Mouse (Mus musculus): Measurements from ENCODE around the gene Rho. TPM values are rescaled to one million over a fixed set of nuclear protein-coding genes. Genes with fewer than 3 reads are reported as not detected.

Gene Rho
- polyA plus RNA-seq, 1 experiment: 0.19 TPM

DNA sequence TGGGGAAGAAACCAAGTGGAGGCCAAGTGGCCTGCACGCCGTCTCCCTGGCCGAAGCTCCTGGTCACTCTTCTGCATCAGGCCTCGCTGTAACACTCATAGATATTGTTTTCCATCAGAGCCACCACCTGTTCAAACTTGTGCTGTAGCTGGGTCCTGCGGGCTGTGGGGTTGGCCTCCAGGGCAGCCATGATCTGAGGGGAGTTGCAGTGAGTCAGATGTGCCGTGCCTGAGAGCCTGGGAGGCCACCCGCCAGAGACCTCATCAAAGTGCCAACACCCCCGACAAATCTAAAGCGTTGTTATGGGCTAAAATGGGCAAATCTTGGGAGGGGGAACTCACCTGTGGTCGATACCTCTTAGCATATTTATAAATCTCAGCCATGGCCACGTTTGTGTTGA, 24.1 kb downstream of the Rho start:
- Histone ChIP-seq H3ac (ENCODE audit: control insufficient read depth, insufficient read length) (no peak overlapping the region), H3K36me3 (ENCODE audit: control insufficient read depth, insufficient read depth) (peaks cover 4% of the 10 kb centered on the region), H3K4me2 (ENCODE audit: low read depth) (no peak overlapping the region), H3K27me3 (ENCODE audit: control insufficient read depth, insufficient read depth, insufficient read length) (no peaks in the 10 kb centered on the region), H3K4me3 (no peak overlapping the region), H3K79me2 (ENCODE audit: control insufficient read depth, insufficient read depth) (no peaks in the 10 kb centered on the region)
- no peak for TF ChIP-seq TCF12 (IDR thresholded peaks at IDR 0.05; ENCODE audit: insufficient read depth, poor library complexity, severe bottlenecking)
- TF ChIP-seq MYOG (IDR thresholded peaks at IDR 0.05; ENCODE audit: control insufficient read depth in 1 of 3, insufficient read depth in 1 of 3, insufficient read length in 2 of 3, low read depth in 2 of 3): peak in 1 of 3 experiments; percentile 24
- no peak for TF ChIP-seq USF1 (IDR thresholded peaks at IDR 0.05; ENCODE audit: low read depth)
- no peak for TF ChIP-seq POLR2A (IDR thresholded peaks at IDR 0.05; ENCODE audit: insufficient read length, low read depth)
- TF ChIP-seq MYOD1 (IDR thresholded peaks at IDR 0.05; ENCODE audit: control insufficient read depth in 1 of 3, insufficient read length in 2 of 3, low read depth in 2 of 3): peak in 2 of 3 experiments; percentile 48 to 56
- no peak for TF ChIP-seq TCF3 (IDR thresholded peaks at IDR 0.05; ENCODE audit: insufficient read length, low read depth)
- no peak for TF ChIP-seq CEBPB (IDR thresholded peaks at IDR 0.05; ENCODE audit: insufficient read depth, poor library complexity, severe bottlenecking)
- no peak for TF ChIP-seq E2F4 (IDR thresholded peaks at IDR 0.05; ENCODE audit: insufficient read depth)
- TF ChIP-seq REST (IDR thresholded peaks at IDR 0.05; ENCODE audit: insufficient read depth, insufficient read length): no peak
- TF ChIP-seq MAX (IDR thresholded peaks at IDR 0.05; ENCODE audit: low read depth): no peak
- no peak for TF ChIP-seq SRF (IDR thresholded peaks at IDR 0.05; ENCODE audit: control insufficient read depth, insufficient read length, low read depth)
- TF ChIP-seq POLR2AphosphoS2 (IDR thresholded peaks at IDR 0.05; ENCODE audit: insufficient read length, low read depth): no peak

GRCm38 (mm10) chr6:115956418-115956921, 24.9 kb downstream of the Rho start:
- Histone ChIP-seq H3K79me2 (ENCODE audit: control insufficient read depth, insufficient read depth) (no peaks in the 10 kb centered on the region), H3K36me3 (ENCODE audit: control insufficient read depth, insufficient read depth) (peaks cover 4% of the 10 kb centered on the region), H3K27me3 (ENCODE audit: control insufficient read depth, insufficient read depth, insufficient read length) (no peaks in the 10 kb centered on the region), H3ac (ENCODE audit: control insufficient read depth, insufficient read length) (no peak overlapping the region), H3K4me3 (no peak overlapping the region), H3K4me2 (ENCODE audit: low read depth) (no peak overlapping the region)
- no peak for TF ChIP-seq MYOG (IDR thresholded peaks at IDR 0.05; ENCODE audit: control insufficient read depth in 1 of 3, insufficient read depth in 1 of 3, insufficient read length in 2 of 3, low read depth in 2 of 3)
- TF ChIP-seq USF1 (IDR thresholded peaks at IDR 0.05; ENCODE audit: low read depth): no peak
- no peak for TF ChIP-seq TCF3 (IDR thresholded peaks at IDR 0.05; ENCODE audit: insufficient read length, low read depth)
- no peak for TF ChIP-seq POLR2A (IDR thresholded peaks at IDR 0.05; ENCODE audit: insufficient read length, low read depth)
- TF ChIP-seq POLR2AphosphoS2 (IDR thresholded peaks at IDR 0.05; ENCODE audit: insufficient read length, low read depth): no peak
- no peak for TF ChIP-seq MAX (IDR thresholded peaks at IDR 0.05; ENCODE audit: low read depth)
- no peak for TF ChIP-seq CEBPB (IDR thresholded peaks at IDR 0.05; ENCODE audit: insufficient read depth, poor library complexity, severe bottlenecking)
- TF ChIP-seq SRF (IDR thresholded peaks at IDR 0.05; ENCODE audit: control insufficient read depth, insufficient read length, low read depth): no peak
- no peak for TF ChIP-seq MYOD1 (IDR thresholded peaks at IDR 0.05; ENCODE audit: control insufficient read depth in 1 of 3, insufficient read length in 2 of 3, low read depth in 2 of 3)
- TF ChIP-seq E2F4 (IDR thresholded peaks at IDR 0.05; ENCODE audit: insufficient read depth): no peak
- no peak for TF ChIP-seq REST (IDR thresholded peaks at IDR 0.05; ENCODE audit: insufficient read depth, insufficient read length)
- TF ChIP-seq TCF12 (IDR thresholded peaks at IDR 0.05; ENCODE audit: insufficient read depth, poor library complexity, severe bottlenecking): no peak

GRCm38 (mm10) chr6:115956922-115957601, 25.5 kb downstream of the Rho start:
- Histone ChIP-seq H3K79me2 (ENCODE audit: control insufficient read depth, insufficient read depth) (no peaks in the 10 kb centered on the region), H3K36me3 (ENCODE audit: control insufficient read depth, insufficient read depth) (peaks cover 4% of the 10 kb centered on the region), H3ac (ENCODE audit: control insufficient read depth, insufficient read length) (no peak overlapping the region), H3K27me3 (ENCODE audit: control insufficient read depth, insufficient read depth, insufficient read length) (no peaks in the 10 kb centered on the region), H3K4me3 (no peak overlapping the region), H3K4me2 (ENCODE audit: low read depth) (no peak overlapping the region)
- TF ChIP-seq SRF (IDR thresholded peaks at IDR 0.05; ENCODE audit: control insufficient read depth, insufficient read length, low read depth) (no peak), POLR2A (IDR thresholded peaks at IDR 0.05; ENCODE audit: insufficient read length, low read depth) (no peak), TCF3 (IDR thresholded peaks at IDR 0.05; ENCODE audit: insufficient read length, low read depth) (no peak), TCF12 (IDR thresholded peaks at IDR 0.05; ENCODE audit: insufficient read depth, poor library complexity, severe bottlenecking) (no peak), MYOG (IDR thresholded peaks at IDR 0.05; ENCODE audit: control insufficient read depth in 1 of 3, insufficient read depth in 1 of 3, insufficient read length in 2 of 3, low read depth in 2 of 3) (no peak), REST (IDR thresholded peaks at IDR 0.05; ENCODE audit: insufficient read depth, insufficient read length) (no peak), USF1 (IDR thresholded peaks at IDR 0.05; ENCODE audit: low read depth) (no peak), MYOD1 (IDR thresholded peaks at IDR 0.05; ENCODE audit: control insufficient read depth in 1 of 3, insufficient read length in 2 of 3, low read depth in 2 of 3) (no peak), E2F4 (IDR thresholded peaks at IDR 0.05; ENCODE audit: insufficient read depth) (no peak), POLR2AphosphoS2 (IDR thresholded peaks at IDR 0.05; ENCODE audit: insufficient read length, low read depth) (no peak), MAX (IDR thresholded peaks at IDR 0.05; ENCODE audit: low read depth) (no peak), CEBPB (IDR thresholded peaks at IDR 0.05; ENCODE audit: insufficient read depth, poor library complexity, severe bottlenecking) (no peak)

GRCm38 (mm10) chr6:115957681-115958080, 26.1 kb downstream of the Rho start:
- Histone ChIP-seq H3K4me2 (ENCODE audit: low read depth) (no peak overlapping the region), H3K79me2 (ENCODE audit: control insufficient read depth, insufficient read depth) (no peaks in the 10 kb centered on the region), H3K36me3 (ENCODE audit: control insufficient read depth, insufficient read depth) (peaks cover 4% of the 10 kb centered on the region), H3ac (ENCODE audit: control insufficient read depth, insufficient read length) (no peak overlapping the region), H3K27me3 (ENCODE audit: control insufficient read depth, insufficient read depth, insufficient read length) (no peaks in the 10 kb centered on the region), H3K4me3 (no peak overlapping the region)
- no peak for TF ChIP-seq TCF12 (IDR thresholded peaks at IDR 0.05; ENCODE audit: insufficient read depth, poor library complexity, severe bottlenecking)
- TF ChIP-seq REST (IDR thresholded peaks at IDR 0.05; ENCODE audit: insufficient read depth, insufficient read length): no peak
- no peak for TF ChIP-seq POLR2A (IDR thresholded peaks at IDR 0.05; ENCODE audit: insufficient read length, low read depth)
- TF ChIP-seq CEBPB (IDR thresholded peaks at IDR 0.05; ENCODE audit: insufficient read depth, poor library complexity, severe bottlenecking): no peak
- TF ChIP-seq MYOD1 (IDR thresholded peaks at IDR 0.05; ENCODE audit: control insufficient read depth in 1 of 3, insufficient read length in 2 of 3, low read depth in 2 of 3): no peak
- no peak for TF ChIP-seq SRF (IDR thresholded peaks at IDR 0.05; ENCODE audit: control insufficient read depth, insufficient read length, low read depth)
- TF ChIP-seq E2F4 (IDR thresholded peaks at IDR 0.05; ENCODE audit: insufficient read depth): no peak
- TF ChIP-seq MAX (IDR thresholded peaks at IDR 0.05; ENCODE audit: low read depth): no peak
- TF ChIP-seq MYOG (IDR thresholded peaks at IDR 0.05; ENCODE audit: control insufficient read depth in 1 of 3, insufficient read depth in 1 of 3, insufficient read length in 2 of 3, low read depth in 2 of 3): no peak
- no peak for TF ChIP-seq USF1 (IDR thresholded peaks at IDR 0.05; ENCODE audit: low read depth)
- TF ChIP-seq TCF3 (IDR thresholded peaks at IDR 0.05; ENCODE audit: insufficient read length, low read depth): no peak
- no peak for TF ChIP-seq POLR2AphosphoS2 (IDR thresholded peaks at IDR 0.05; ENCODE audit: insufficient read length, low read depth)
